Mouse (Mus musculus) kidney, postnatal 25 days (tissue): ENCODE measurements at regions not wholly inside any gene's neighbourhood (a gene's known extent, or its start where the extent isn't known, plus 50 kb on each side); places are given as distances from the start of the nearest gene placed in this dataset.
"Not testable (repeated sequence)": the region's sequence is repeated elsewhere in the genome, so short reads cannot be mapped to it uniquely, and the experiment has no call there.

ENCODE experiments used
- DNase-seq, 2 experiments: peaks; one replicate each; pipeline ENCODE4 v3.0.0; 2021; ENCODE audit warnings: mixed read lengths in 2 of 2

- DNase-seq: no peak
Measured at GRCm38 (mm10) chr10:46108810-46109209, 531.2 kb downstream of the Hace1 start.

GRCm38 (mm10) chr10:46114631-46115130, 537.1 kb downstream of the Hace1 start:
- DNase-seq: no peak

- not testable (repeated sequence) for DNase-seq
Measured at GRCm38 (mm10) chr10:46122409-46122808, 544.8 kb downstream of the Hace1 start.

- DNase-seq: no peak
Measured at GRCm38 (mm10) chr10:46123795-46124194, 546.2 kb downstream of the Hace1 start.

- no peak for DNase-seq
Measured at GRCm38 (mm10) chr10:46135120-46135748, 557.6 kb downstream of the Hace1 start.

- DNase-seq: no peak
Measured at GRCm38 (mm10) chr10:46174035-46174434, 596.4 kb downstream of the Hace1 start.

- no peak for DNase-seq
Measured at GRCm38 (mm10) chr10:46185763-46186458, 608.3 kb downstream of the Hace1 start.

GRCm38 (mm10) chr10:46194143-46194542, 616.5 kb downstream of the Hace1 start:
- DNase-seq: no peak

GRCm38 (mm10) chr10:46226837-46227402, 649.3 kb downstream of the Hace1 start:
- no peak for DNase-seq

- no peak for DNase-seq
Measured at GRCm38 (mm10) chr10:46229608-46230007, 652.0 kb downstream of the Hace1 start.

- DNase-seq: no peak
Measured at GRCm38 (mm10) chr10:46235581-46235980, 658.0 kb downstream of the Hace1 start.

GRCm38 (mm10) chr10:46255575-46255974, 677.9 kb downstream of the Hace1 start:
- DNase-seq: no peak

- DNase-seq: no peak
Measured at GRCm38 (mm10) chr10:46269710-46270109, 692.1 kb downstream of the Hace1 start.

- DNase-seq: no peak
Measured at GRCm38 (mm10) chr10:46273846-46274245, 696.2 kb downstream of the Hace1 start.

- no peak for DNase-seq
Measured at GRCm38 (mm10) chr10:46294290-46294689, 716.7 kb downstream of the Hace1 start.

GRCm38 (mm10) chr10:46298352-46298751, 720.7 kb downstream of the Hace1 start:
- no peak for DNase-seq

- DNase-seq: no peak
Measured at GRCm38 (mm10) chr10:46299521-46299920, 721.9 kb downstream of the Hace1 start.

- no peak for DNase-seq
Measured at GRCm38 (mm10) chr10:46320328-46321038, 742.9 kb downstream of the Hace1 start.

GRCm38 (mm10) chr10:46321040-46321439, 743.4 kb downstream of the Hace1 start:
- no peak for DNase-seq

- no peak for DNase-seq
Measured at GRCm38 (mm10) chr10:46329052-46329451, 751.4 kb downstream of the Hace1 start.

GRCm38 (mm10) chr10:46331599-46332283, 754.1 kb downstream of the Hace1 start:
- DNase-seq: no peak

GRCm38 (mm10) chr10:46333231-46333630, 755.6 kb downstream of the Hace1 start:
- DNase-seq: no peak

GRCm38 (mm10) chr10:46345315-46345714, 767.7 kb downstream of the Hace1 start:
- DNase-seq: no peak
